Mouse (Mus musculus) limb, embryonic 14.5 days (tissue): ENCODE results near the gene Unk. TPM values are rescaled to one million over a fixed set of nuclear protein-coding genes. Genes with fewer than 3 reads are reported as not detected.

Experiments used
- ATAC-seq: fragments of 200-750 bp; cut with Nextera tagmentation; 2 replicates; pipeline ENCODE4 v1.8.0; 2017; ENCODE audit warnings: low read depth, moderate number of reproducible peaks, moderate TSS enrichment; ENCODE audit not compliant: low FRiP score
- DNase-seq: peaks from one replicate; pipeline ENCODE4 v3.0.0-alpha.2; 2015; ENCODE audit warnings: low spot score
- H3K27ac ChIP-seq: fragments of 300-500 bp; sonication (generic); replicated peaks from 2 replicates; pipeline ENCODE4 v1.5.1; 2014; ENCODE audit warnings: low read depth, mild to moderate bottlenecking, low read length, moderate library complexity, mixed read lengths
- H3K27me3 ChIP-seq: fragments of 300-500 bp; sonication (generic); 2 replicates; pipeline ENCODE4 v1.6.1; 2014; ENCODE audit warnings: low read length, mixed read lengths; ENCODE audit not compliant: control insufficient read depth, insufficient read depth
- H3K36me3 ChIP-seq: fragments of 300-500 bp; sonication (generic); 2 replicates; pipeline ENCODE4 v1.6.1; 2014; ENCODE audit warnings: mild to moderate bottlenecking, low read length, moderate library complexity, mixed read lengths; ENCODE audit not compliant: control insufficient read depth, insufficient read depth
- H3K4me1 ChIP-seq: fragments of 300-500 bp; sonication (generic); 2 replicates; pipeline ENCODE4 v1.6.1; 2014; ENCODE audit warnings: antibody characterized with exemption, low read length, mixed read lengths; ENCODE audit not compliant: control insufficient read depth, insufficient read depth
- H3K4me2 ChIP-seq: fragments of 300-500 bp; sonication (generic); replicated peaks from 2 replicates; pipeline ENCODE4 v1.6.1; 2014; ENCODE audit warnings: low read depth, mild to moderate bottlenecking, low read length, moderate library complexity; ENCODE audit not compliant: severe bottlenecking
- H3K4me3 ChIP-seq: fragments of 300-500 bp; sonication (generic); replicated peaks from 2 replicates; pipeline ENCODE4 v1.5.1; 2014; ENCODE audit warnings: low read length
- H3K9ac ChIP-seq: fragments of 300-500 bp; sonication (generic); 2 replicates; pipeline ENCODE4 v1.6.1; 2014; ENCODE audit warnings: mild to moderate bottlenecking, low read depth, low read length, moderate library complexity; ENCODE audit not compliant: severe bottlenecking
- H3K9me3 ChIP-seq: fragments of 300-500 bp; sonication (generic); 2 replicates; pipeline ENCODE4 v1.6.1; 2016; ENCODE audit warnings: low read length; ENCODE audit not compliant: control insufficient read depth
- POLR2A ChIP-seq: fragments of 200-500 bp; IDR thresholded peaks from 2 replicates; pipeline ENCODE4 v1.8.0; 2012; ENCODE audit warnings: inconsistent platforms, mild to moderate bottlenecking, moderate library complexity, borderline replicate concordance; ENCODE audit not compliant: insufficient read depth, insufficient read length; ENCODE audit errors: extremely low read depth
- WGBS: fragments of 180-500 bp; shearing (Covaris S2); extraction: QIAGEN DNeasy Blood & Tissue Kit; methylation state at CpG from one replicate; pipeline ENCODE4 v1.1.7; 2014; 5-methylcytosine and 5-hydroxymethylcytosine counted together
- polyA plus RNA-seq, 2 experiments: library from polyadenylated mRNA; depleted of rRNA in 1 of 2; stranded (reverse) in 1 of 2; unstranded in 1 of 2; fragments of >200 nt; fragmentation: Nextera tagmentation in 1 of 2; extraction: Ambion mirVana in 1 of 2; gene quantifications; 2 replicates each; pipeline versions ENCODE4 v1.2.1 to v1.2.3; 2012 to 2014

Gene Unk
- polyA plus RNA-seq, 2 experiments = 33.1 to 80.3 TPM

GRCm38 (mm10) chr11:116041833-116042232, 11.7 kb downstream of the Unk start:
- Histone ChIP-seq H3K36me3 (peaks cover 63% of the 10 kb centered on the region), H3K4me1 (no peaks in the 10 kb centered on the region), H3K27ac (no peak overlapping the region), H3K27me3 (no peaks in the 10 kb centered on the region), H3K9ac (no peak overlapping the region), H3K9me3 (no peaks in the 10 kb centered on the region), H3K4me3 (no peak overlapping the region), H3K4me2 (no peak overlapping the region)
- 98% methylated on average over 2 of the region's 2 CpGs for WGBS
- no peak for ATAC-seq
- DNase-seq = no peak
- no peak for TF ChIP-seq POLR2A

GRCm38 (mm10) chr11:116042372-116043138, 12.4 kb downstream of the Unk start:
- H3K4me2 ChIP-seq = no peak overlapping the region
- TF ChIP-seq POLR2A = no peak
- H3K9ac ChIP-seq = no peak overlapping the region
- DNase-seq (no peak), ATAC-seq (no peak)
- H3K27me3 ChIP-seq = no peaks in the 10 kb centered on the region
- H3K9me3 ChIP-seq = no peaks in the 10 kb centered on the region
- H3K27ac ChIP-seq = no peak overlapping the region
- no peaks in the 10 kb centered on the region for H3K4me1 ChIP-seq
- peaks cover 70% of the 10 kb centered on the region for H3K36me3 ChIP-seq
- 59% methylated on average over 5 of the region's 5 CpGs for WGBS
- H3K4me3 ChIP-seq = no peak overlapping the region

GRCm38 (mm10) chr11:116043286-116043685, 13.2 kb downstream of the Unk start:
- Histone ChIP-seq H3K4me3 (no peak overlapping the region), H3K27ac (no peak overlapping the region), H3K36me3 (peaks cover 74% of the 10 kb centered on the region), H3K4me1 (no peaks in the 10 kb centered on the region), H3K27me3 (no peaks in the 10 kb centered on the region), H3K9me3 (no peaks in the 10 kb centered on the region), H3K4me2 (no peak overlapping the region), H3K9ac (no peak overlapping the region)
- no peak for DNase-seq
- 100% methylated on average over 1 of the region's 1 CpGs for WGBS
- no peak for ATAC-seq
- TF ChIP-seq POLR2A = no peak

GRCm38 (mm10) chr11:116045173-116045572, 15.1 kb downstream of the Unk start:
- no peaks in the 10 kb centered on the region for H3K27me3 ChIP-seq
- DNase-seq = no peak
- H3K9ac ChIP-seq = no peak overlapping the region
- WGBS = 97% methylated on average over 6 of the region's 6 CpGs
- H3K4me1 ChIP-seq = no peaks in the 10 kb centered on the region
- H3K9me3 ChIP-seq = no peaks in the 10 kb centered on the region
- no peak overlapping the region for H3K27ac ChIP-seq
- TF ChIP-seq POLR2A = no peak
- peaks cover 74% of the 10 kb centered on the region for H3K36me3 ChIP-seq
- no peak for ATAC-seq
- H3K4me3 ChIP-seq = no peak overlapping the region
- no peak overlapping the region for H3K4me2 ChIP-seq

- H3K4me2 ChIP-seq = no peak overlapping the region
- H3K9me3 ChIP-seq = no peaks in the 10 kb centered on the region
- H3K4me1 ChIP-seq = no peaks in the 10 kb centered on the region
- no peak for TF ChIP-seq POLR2A
- H3K9ac ChIP-seq = no peak overlapping the region
- no peak for ATAC-seq
- 58% methylated on average over 2 of the region's 2 CpGs for WGBS
- H3K4me3 ChIP-seq = no peak overlapping the region
- no peaks in the 10 kb centered on the region for H3K27me3 ChIP-seq
- no peak for DNase-seq
- H3K36me3 ChIP-seq = peaks cover 96% of the 10 kb centered on the region
- H3K27ac ChIP-seq = no peak overlapping the region
These were observed 19.5 kb downstream of the Unk start for GRCm38 (mm10) chr11:116049610-116050009.

GRCm38 (mm10) chr11:116050196-116050595, 20.1 kb downstream of the Unk start:
- Histone ChIP-seq H3K4me1 (no peaks in the 10 kb centered on the region), H3K36me3 (peaks cover 96% of the 10 kb centered on the region), H3K4me2 (no peak overlapping the region), H3K27me3 (no peaks in the 10 kb centered on the region), H3K27ac (no peak overlapping the region), H3K4me3 (no peak overlapping the region), H3K9ac (no peak overlapping the region), H3K9me3 (no peaks in the 10 kb centered on the region)
- 82% methylated on average over 4 of the region's 4 CpGs for WGBS
- no peak for TF ChIP-seq POLR2A
- DNase-seq = no peak
- ATAC-seq = no peak
